Mouse (Mus musculus): Measurements from ENCODE around the gene Whrn.

Whrn gene

DNA sequence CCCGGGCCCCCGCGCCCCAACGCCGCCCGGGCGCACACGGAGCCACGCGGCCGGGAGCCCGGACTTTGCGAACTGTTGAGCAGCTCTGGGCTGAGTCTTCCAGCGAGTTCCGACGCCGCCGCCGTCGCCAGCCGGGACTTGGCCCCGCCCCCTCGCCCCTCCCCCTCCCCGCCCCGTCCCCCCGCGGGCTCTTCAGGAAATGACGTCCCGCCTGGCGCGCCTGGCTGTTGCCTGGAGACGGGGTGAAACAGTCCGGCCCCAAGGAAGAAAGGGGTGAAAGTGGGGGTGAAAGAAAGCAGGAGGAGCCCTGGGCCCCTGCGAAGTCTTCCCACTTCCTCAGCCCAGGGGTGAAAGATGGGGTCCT, at the start of gene Whrn:
Gene Whrn, minus strand, starts transcription at position 77 of the 364 bp plus-strand sequence.
- DNase-seq (ENCODE audit: low read depth, low spot score): peak; percentile 82

DNA sequence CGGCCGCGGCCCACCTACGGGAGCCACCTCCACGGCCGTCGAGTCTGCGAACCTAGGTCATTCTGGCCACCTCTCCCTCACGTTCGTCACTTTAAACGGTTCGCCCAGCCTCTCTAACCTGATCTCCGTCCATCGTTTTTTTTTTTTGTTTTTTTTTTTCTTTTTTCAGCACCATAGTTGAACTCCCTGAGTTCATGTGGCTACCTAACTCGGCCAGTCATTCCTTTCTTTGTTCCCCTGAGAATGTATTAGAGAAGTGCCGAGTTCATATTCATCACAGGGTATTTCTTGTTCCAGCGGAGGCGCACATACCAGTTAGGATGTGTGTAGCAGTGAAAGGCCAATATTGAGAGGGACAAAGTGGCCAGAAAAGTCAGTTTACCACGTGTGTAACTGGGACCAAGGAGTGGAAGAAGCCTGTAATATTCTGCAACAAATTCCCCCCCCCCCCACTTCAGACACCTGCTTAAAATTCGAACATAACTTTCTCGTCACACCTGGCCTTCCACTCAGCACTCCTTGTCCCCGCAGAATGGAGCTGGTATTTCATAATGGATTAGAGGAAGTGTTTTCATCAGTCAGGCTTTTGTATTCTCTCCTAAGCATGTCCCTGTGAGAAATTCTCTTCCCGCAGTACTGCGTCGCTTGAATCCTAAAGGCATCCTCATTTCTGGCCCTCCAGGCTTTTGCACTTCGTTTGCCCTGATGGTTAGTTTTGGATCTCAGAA, 49.6 kb upstream of the Whrn start:
- no peak for DNase-seq (ENCODE audit: low read depth, low spot score)

DNA sequence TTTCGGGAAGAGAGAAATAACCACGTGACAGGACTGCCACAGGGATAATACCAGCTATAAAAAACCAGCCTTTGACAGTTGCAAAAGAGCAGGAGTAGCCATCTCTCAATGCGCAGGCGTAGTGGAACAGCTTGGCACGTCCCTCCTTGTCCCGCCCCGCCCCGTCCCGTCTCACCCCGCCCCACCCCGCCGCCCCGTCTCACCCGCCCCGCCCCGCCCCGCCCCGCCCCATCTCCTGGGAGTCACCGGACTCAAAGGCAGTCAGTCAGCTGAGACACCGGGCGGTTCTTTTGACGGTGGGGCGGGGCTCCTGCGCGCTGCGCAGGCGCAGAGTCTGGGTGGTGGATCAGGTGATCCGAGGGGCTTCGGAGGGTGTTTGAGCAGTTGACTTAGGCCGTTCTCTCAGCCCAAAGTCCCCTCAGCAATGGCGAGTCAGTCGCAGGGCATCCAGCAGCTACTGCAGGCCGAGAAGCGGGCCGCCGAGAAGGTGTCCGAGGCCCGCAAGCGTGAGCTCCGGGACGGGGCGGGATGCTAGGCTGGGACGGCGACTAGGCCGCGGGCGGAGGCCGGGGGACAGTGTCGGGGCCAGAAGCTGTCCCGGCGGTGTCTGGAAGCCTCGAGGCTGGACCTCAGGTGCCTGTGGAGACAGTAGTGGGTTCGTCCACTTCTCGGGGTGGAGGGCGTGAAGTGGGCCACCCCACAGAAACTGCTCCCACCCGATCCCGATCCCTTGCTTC, 48.9 kb upstream of the Whrn start, which contains the start of gene Atp6v1g1:
Gene Atp6v1g1, plus strand, starts transcription at position 279 of the 737 bp plus-strand sequence.
- peak; percentile 97 for DNase-seq (ENCODE audit: low read depth, low spot score)

DNA sequence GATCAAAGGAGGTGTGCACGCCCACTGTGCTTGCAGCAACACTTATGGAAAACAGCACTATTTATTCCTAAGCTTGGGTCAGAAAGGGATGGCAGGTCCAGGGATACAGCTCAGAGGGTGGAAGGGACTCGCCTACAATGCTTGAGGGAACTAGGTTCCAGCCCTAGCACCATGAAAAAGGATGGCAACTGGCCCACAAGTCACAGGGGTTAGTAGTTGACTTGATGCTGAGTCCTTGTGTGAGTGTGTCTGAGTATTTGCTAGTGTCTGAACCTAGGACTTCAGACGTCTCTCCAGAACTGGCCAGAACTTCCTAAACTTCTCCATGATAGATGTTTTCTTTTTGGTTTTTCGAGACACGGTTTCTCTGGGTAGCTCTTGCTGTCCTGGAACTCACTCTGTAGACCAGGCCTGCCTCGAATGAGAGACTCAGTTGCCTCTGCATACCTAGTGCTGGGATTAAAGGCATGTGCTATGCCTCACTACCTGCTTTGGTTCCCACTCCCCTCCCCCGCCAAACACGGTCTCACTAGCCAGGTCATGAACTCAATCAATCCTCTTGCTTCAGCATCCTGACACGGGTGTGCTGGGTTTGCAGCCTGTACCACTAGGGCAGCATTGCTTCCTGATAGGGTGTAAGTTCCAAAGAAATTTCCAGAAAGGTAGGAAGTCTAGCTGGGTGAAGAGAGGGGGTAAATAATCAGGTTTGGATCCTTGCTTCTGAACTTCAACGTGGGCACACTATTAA, 48.1 kb upstream of the Whrn start:
- no peak for DNase-seq (ENCODE audit: low read depth, low spot score)

DNA sequence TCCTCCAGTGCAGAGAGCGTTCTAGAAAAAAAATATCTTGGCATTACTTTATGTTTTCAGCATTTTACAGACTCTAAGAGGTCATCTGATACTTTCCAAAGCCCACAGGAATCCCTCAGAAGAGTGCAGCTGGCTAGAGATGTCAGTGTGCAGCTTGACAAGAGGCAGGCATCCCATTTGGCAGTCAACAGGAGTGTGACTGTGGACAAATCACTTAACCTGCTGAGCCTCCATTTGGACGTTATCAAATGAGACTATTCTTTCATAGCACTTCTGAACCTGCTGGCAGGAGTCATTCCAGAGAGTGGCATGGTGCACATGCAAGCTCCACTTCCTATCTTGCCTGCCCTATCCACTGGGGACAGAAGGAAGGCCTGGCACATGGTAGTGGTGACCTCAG, 46.4 kb upstream of the Whrn start:
- DNase-seq (ENCODE audit: low read depth, low spot score): no peak

DNA sequence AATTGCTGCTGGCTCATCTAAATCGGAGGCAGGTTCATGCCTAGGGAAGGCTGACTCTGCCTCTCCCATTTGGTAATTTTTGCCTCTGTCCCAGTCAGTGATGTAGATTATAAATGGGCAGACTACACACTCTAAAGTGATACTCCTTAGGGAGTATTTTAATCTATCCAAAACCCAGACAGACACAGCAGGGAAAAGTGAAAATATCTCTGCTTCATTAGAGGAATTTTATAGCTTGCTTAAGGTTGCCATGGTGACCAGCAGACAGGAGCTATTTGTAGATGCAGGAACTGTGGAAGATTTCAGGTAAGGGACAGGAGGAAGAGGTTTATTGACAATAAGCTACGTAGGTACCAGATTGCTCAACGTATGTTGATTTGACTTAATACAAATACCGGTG, 41.8 kb upstream of the Whrn start:
- DNase-seq (ENCODE audit: low read depth, low spot score): no peak

DNA sequence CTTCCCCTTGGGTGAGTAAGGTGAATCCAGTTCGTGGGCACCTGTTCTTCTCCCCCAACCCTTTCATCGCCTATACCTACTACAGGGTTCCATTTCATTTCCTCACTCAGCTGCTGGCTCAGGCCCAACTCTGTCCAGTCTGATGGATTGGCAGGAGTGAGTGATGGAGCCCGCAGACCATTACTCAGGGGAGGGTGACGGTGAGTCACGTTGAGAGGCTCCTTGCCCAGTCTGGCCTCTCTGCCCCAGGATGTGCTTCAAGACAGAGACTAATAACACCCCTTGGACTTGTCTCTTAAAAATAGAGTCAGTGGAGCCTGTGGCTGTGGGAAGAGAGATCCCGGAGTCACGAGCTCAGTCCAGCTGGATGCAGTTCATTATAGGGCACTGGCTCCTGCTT, 34.6 kb upstream of the Whrn start:
- no peak for DNase-seq (ENCODE audit: low read depth, low spot score)

DNA sequence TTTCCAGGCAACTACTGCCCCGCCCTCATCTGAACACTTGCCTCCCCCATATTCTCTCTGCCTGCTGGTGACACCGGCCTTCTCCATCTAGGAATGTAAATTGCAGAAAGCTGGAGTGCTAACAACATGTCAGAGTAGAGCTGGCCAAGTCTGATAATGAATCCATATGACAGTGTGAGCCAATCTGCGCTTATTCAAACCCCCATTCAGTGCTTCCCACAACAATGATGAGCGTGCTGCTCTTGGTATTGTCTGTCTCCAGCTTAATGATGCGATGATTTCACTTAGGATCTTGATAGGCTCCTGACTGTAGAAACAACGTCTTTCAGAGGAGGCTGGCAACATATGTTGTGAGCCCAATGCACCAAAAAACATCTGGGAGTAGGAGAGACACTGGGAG, 33.2 kb upstream of the Whrn start:
- no peak for DNase-seq (ENCODE audit: low read depth, low spot score)

DNA sequence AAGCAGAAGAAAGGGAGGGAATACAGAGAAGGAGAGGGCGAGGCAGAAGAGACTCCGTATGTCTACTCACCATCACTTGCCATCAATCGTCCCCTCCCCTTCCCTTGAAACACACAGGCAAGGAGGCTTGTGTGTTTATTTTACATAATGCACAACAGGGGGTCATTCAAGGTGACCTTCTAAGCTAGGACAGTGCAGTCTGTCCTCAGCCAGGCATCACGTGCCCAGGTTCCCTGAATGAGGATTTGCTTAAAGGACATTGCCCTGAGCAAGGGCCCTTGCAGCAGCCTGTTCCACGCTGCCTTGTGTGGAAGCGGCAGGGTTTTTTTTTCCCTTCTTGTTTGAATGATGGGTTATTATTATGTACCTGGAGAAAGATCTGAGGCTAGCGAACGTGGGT, 29.7 kb upstream of the Whrn start:
- DNase-seq (ENCODE audit: low read depth, low spot score): no peak

DNA sequence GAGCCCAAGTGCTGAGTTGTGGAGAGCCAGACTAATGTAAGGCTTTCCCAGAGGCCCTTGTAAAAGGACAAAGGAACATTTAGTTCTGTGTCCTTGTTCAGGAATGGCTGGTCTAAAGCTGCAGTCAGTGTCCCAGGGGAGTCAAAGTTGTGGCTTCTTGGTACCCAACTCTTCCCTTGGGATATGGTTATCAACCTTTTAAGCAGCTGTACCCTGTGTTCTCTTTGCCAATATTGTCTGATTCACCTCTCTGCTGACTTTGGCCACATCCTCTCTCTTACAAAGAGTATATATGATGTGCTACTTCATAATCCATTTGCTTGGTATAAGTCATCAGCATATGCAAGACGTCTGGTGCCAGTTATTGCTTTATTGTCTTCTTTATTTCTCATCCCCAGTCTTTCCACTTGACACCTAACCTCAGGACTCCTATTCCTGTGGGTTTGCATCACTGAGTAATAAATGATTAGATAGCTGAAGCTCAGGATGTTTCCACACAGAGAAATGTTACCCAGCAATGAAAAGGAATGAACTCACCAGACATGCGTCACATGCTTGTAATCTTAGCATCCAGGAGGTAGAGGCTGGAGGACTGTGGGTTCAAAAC, 26.1 kb upstream of the Whrn start:
- no peak for DNase-seq (ENCODE audit: low read depth, low spot score)

DNA sequence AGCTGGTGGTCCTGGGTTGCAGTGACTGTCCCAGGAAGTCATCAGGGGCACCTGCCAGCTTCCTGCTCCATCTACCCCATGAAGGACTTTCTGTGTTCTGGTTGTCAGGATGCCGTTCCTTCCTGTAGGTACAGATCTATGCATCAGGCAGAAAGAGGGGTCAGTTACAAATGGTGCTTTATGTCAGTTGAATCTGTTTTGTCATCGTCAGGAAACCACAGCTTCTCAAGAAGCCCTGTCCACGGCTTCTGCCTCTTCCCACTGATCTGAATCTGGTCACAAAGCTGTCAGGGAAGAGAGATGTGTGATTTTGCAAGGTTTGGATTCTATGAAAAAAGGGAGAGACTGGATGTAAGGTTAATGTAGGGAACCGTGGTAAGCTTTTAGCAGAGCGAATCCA, 19.2 kb upstream of the Whrn start:
- no peak for DNase-seq (ENCODE audit: low read depth, low spot score)

DNA sequence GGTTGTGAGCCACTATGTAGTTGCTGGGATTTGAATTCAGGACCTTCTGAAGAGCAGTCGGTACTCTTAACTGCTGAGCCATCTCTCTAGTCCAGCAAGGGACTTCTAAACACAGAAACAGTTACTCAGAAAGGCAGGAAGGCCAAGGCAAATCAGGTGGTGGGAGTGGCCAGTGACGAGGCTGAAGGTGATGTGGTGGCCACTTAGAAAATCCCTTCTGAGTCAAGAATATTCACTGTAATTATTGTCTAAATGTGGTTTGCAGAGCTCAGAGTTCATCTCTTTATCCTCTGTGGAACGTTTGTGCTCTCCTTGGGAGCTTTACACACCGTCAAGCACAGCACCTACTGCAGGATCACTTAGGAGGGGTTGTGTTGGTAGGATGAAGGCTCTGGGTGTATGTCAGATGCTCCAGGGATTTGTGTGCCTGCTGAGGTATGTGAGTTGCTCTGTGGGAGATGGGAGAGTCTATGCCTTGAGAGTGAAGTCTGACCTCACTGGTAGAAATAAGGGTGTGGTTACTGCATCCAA, 18.7 kb upstream of the Whrn start:
- DNase-seq (ENCODE audit: low read depth, low spot score): no peak

DNA sequence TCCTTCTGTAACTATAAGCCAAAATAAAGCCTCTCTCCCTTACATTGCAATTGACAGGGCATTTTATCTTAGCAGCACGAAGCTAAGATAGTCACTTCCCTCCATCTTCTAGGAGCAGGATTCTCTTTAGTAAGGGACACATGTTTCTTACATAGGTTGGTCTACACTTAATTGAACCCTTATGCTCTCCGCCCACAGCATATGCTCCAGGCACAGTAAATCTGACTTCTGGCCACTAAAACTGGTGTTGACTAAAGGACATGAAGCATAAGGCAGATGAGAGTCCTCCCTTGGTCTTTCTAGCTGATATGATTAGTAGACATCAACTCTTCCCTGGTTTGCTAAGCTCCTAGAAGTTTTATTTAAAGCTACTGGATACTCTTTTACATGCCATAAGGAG, 17.1 kb upstream of the Whrn start:
- no peak for DNase-seq (ENCODE audit: low read depth, low spot score)

DNA sequence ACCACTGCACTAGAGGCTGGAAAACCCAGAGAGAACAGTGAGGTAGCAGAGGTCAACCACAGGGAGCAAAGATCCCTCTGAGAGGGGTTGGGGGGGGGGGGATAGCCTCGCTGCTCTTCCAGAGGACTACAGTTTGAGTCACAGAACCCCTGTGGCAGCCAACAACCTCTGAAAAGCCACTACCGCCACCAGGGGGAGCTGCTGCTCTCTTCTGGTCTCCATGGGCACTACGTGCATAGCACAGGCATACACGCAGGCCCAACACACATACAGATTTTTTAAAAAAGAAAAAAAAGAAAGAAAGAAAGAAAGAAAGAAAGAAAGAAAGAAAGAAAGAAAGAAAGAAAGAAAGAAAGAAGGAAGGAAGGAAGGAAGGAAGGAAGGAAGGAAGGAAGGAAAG, 12.4 kb upstream of the Whrn start:
- peak; percentile 74 for DNase-seq (ENCODE audit: low read depth, low spot score)

DNA sequence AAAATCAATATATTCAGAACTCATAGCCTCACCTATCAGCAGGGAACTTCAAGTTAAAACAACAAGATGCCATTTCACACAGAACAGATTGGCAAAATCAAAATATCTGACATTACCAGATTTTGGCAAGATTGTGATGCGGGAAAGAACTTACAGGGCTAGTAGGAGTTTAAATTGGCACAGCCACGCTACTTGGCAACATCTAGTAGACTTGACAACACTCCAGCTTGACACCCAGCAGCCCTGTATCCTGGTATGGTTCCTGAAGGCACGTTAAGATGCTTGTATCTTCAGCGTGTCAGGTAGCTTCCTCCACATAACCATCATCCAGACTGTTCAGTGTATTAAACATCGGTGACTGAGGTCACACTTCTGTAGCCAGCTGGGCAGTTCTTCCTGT, 11.7 kb upstream of the Whrn start:
- no peak for DNase-seq (ENCODE audit: low read depth, low spot score)

DNA sequence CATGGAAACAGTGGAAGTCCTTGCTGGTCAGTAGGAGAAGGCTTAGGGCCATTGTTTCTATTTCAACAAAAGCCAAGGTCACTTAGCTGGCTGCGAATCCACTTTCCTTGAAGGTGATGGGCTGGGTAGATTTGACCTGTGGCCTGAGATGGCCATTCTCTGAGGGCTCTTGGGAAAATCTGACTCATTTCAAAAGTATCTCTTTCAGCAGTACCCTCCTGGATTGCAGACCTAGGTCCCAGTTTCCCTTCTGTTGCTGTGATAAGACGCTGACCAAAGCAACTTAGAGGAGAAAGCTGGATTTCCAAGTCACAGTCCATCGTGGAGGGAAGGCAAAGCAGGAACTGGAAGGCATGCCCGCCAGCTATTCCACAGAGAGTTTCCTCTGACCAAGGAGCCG, 8.2 kb upstream of the Whrn start:
- no peak for DNase-seq (ENCODE audit: low read depth, low spot score)

DNA sequence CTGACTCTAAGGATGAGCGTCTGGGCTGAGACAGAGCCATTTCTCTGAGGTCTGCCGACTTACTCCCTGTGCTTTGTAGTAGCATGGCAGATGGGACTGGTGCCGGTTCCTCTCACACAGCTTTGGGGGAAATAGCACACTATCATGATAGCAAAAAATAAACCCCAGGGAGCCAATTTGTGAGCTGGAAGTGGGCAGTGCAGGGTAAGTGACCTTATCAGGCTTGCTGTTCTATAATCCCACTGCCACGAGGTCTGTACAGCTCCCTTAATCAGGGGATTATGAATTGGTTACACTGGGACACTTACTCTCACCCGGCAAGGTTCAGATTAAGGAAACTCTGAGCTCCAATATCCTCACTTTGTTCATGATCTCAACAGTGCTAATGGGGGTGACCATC, 5.3 kb upstream of the Whrn start:
- DNase-seq (ENCODE audit: low read depth, low spot score): no peak

DNA sequence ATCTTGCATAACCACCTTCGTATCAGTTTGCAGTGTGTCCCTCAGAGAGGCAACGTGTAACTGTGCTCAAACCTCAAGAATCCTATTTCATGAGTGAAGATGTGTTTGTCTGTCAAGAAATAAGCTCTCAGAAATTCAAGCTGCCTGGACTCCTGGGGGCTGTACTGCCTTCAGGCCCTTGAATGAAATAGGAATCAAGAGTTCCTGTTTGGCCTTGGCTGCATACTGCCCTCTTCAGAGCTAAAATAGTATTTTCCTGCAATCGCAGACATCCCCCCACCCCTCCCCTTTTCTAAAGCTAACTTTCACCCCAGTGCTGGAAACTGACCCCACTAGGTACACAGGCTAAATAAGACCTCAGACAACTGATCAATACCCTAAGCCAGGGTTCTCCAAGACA, 2.6 kb upstream of the Whrn start:
- DNase-seq (ENCODE audit: low read depth, low spot score): no peak

DNA sequence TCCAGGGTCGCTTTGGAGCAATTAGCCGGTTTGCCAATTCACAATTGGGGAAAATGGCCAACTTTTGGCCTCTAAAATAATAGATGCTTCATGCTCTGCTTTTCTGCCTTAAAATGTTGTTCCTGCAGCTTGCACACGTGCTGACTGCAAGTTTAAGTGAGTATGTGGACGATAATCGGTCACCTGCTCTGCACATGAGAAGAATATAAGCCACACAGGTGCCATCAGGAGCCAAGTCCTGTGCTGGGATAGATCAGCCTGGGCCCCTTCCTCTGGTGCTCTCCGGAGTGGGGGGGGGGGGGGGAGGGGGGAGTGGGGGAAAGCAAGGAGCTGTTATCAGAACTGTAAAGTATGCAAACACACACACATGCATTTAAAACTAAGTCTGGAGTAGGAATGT, 521 bp upstream of the Whrn start:
- no peak for DNase-seq (ENCODE audit: low read depth, low spot score)

DNA sequence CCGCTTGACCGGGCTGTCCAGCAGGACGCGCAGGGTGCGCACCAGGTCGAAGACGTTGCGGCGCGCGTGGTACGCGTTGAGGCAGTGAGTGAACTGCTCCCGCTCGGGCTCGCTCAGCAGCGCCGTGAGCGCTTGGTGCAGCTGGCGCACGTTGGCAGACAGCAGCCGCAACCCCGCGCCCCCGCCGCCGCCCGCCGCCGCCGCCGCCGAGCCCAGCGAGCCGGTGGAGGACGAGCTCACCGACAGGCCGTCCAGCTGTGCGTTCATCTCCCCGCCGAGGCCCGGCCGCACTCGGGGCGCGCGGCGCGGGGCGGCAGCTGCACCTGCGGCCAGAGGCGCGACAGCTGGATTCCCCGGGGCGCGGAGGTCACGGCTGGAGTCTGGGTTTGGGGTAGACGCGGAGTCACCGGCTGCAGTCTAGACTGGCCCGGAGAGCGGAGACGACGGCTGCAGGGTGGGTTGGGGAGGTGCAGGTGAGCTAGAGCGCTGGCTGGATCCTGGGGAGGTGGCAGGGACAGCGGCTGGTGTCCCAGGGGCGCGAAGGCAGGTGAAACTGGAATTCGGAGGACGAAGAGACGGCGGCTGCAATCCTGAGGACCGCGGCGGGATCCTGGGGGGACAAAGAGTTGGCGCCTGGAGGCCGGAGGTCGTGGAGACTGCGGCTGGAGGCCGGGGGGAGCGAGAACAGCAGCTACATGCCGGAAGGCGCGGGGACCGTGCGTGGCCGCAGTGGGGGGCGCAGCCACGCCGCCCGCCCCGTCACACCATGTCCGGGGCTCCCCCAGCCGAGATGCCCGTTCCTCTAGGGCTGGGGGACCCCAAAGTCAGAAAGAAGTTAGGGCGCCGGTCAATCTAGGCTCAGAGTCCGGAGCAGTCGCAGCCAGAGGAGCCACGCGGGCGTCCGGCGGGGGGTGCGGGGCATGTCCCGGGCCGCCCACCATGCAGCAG, 550 bp downstream of the Whrn start:
- DNase-seq (ENCODE audit: low read depth, low spot score): peak; percentile 71

DNA sequence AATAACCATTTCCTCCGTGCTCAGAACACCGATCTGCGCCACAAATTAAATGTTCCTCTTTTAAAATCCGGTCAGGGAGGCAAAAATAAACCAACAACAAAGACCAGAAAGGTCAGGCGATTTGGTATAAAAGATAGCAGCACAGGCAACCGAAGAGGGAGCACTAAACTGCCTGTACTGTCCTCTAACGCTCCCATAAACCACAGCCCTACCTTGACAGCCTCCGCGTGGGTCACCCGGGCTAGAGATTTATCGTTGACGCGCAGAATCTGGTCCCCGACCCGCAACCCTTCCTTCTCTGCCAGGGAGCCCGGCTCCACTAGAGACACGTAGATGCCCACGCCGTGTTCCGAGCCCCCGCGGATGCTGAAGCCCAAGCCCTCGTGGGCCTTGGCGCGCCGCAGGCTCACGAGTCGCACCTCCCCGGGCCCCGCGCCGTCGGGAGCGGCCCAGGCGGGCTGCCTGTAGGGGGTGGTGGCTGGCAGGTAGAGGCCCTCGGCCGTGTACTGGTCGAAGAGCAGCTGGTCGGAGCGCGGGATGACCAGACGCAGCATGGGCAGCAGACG, 1.3 kb downstream of the Whrn start:
- DNase-seq (ENCODE audit: low read depth, low spot score): no peak

All from mesoderm, embryonic 11.5 days (tissue).